Mouse (Mus musculus): ENCODE data around the gene Elovl4. TPM values are rescaled to one million over a fixed set of nuclear protein-coding genes. Genes with fewer than 3 reads are reported as not detected.

Elovl4 gene
- polyA plus RNA-seq, 1 experiment from 2014 or later: 53.7 TPM

- Histone ChIP-seq H3K9me3 (no peaks in the 10 kb centered on the region), H3K27ac (no peak overlapping the region), H3K9ac (no peak overlapping the region), H3K4me3 (no peak overlapping the region), H3K27me3 (replicated peaks) (no peaks in the 10 kb centered on the region), H3K4me1 (peaks cover 15% of the 10 kb centered on the region), H3K36me3 (no peaks in the 10 kb centered on the region), H3K4me2 (replicated peaks) (peak overlapping the region; percentile 82)
- 65% methylated on average over 13 of the region's 13 CpGs for whole genome bisulfite sequencing
- no peak for ATAC-seq (ENCODE audit: low FRiP score, low read depth)
Measured at GRCm38 (mm10) chr9:83804341-83804740, 1.7 kb downstream of the Elovl4 start.

- Histone ChIP-seq H3K9ac (no peak overlapping the region), H3K9me3 (no peaks in the 10 kb centered on the region), H3K27me3 (replicated peaks) (no peaks in the 10 kb centered on the region), H3K36me3 (no peaks in the 10 kb centered on the region), H3K4me2 (replicated peaks) (no peak overlapping the region), H3K4me1 (no peaks in the 10 kb centered on the region), H3K27ac (no peak overlapping the region), H3K4me3 (no peak overlapping the region)
- WGBS: 88% methylated on average over 8 of the region's 8 CpGs
- no peak for ATAC-seq (ENCODE audit: low FRiP score, low read depth)
Measured at GRCm38 (mm10) chr9:83797898-83798297, 8.2 kb downstream of the Elovl4 start.

- no peaks in the 10 kb centered on the region for H3K36me3 ChIP-seq
- H3K4me2 ChIP-seq (replicated peaks): no peak overlapping the region
- H3K9me3 ChIP-seq: no peaks in the 10 kb centered on the region
- H3K4me3 ChIP-seq: no peak overlapping the region
- H3K9ac ChIP-seq: no peak overlapping the region
- 87% methylated on average over 7 of the region's 7 CpGs for WGBS
- no peaks in the 10 kb centered on the region for H3K4me1 ChIP-seq
- H3K27me3 ChIP-seq (replicated peaks): no peaks in the 10 kb centered on the region
- H3K27ac ChIP-seq: no peak overlapping the region
- no peak for ATAC-seq (ENCODE audit: low FRiP score, low read depth)
Measured at GRCm38 (mm10) chr9:83796875-83797274, 9.2 kb downstream of the Elovl4 start.

GRCm38 (mm10) chr9:83789326-83789725, 16.8 kb downstream of the Elovl4 start:
- H3K36me3 ChIP-seq: peaks cover 14% of the 10 kb centered on the region
- no peak for ATAC-seq (ENCODE audit: low FRiP score, low read depth)
- no peak overlapping the region for H3K4me3 ChIP-seq
- H3K4me1 ChIP-seq: no peaks in the 10 kb centered on the region
- no peak overlapping the region for H3K9ac ChIP-seq
- 94% methylated on average over 6 of the region's 6 CpGs for WGBS
- H3K4me2 ChIP-seq (replicated peaks): no peak overlapping the region
- no peaks in the 10 kb centered on the region for H3K27me3 ChIP-seq (replicated peaks)
- H3K27ac ChIP-seq: no peak overlapping the region
- H3K9me3 ChIP-seq: no peaks in the 10 kb centered on the region

GRCm38 (mm10) chr9:83785501-83785900, 20.6 kb downstream of the Elovl4 start:
- Histone ChIP-seq H3K4me1 (no peaks in the 10 kb centered on the region), H3K27me3 (replicated peaks) (no peaks in the 10 kb centered on the region), H3K9me3 (no peaks in the 10 kb centered on the region), H3K9ac (no peak overlapping the region), H3K4me2 (replicated peaks) (no peak overlapping the region), H3K27ac (no peak overlapping the region), H3K36me3 (peaks cover 27% of the 10 kb centered on the region), H3K4me3 (no peak overlapping the region)
- no peak for ATAC-seq (ENCODE audit: low FRiP score, low read depth)
- WGBS: 79% methylated on average over 1 of the region's 1 CpGs

GRCm38 (mm10) chr9:83778317-83778960, 27.6 kb downstream of the Elovl4 start:
- no peaks in the 10 kb centered on the region for H3K27me3 ChIP-seq (replicated peaks)
- WGBS: 87% methylated on average over 9 of the region's 9 CpGs
- H3K4me1 ChIP-seq: no peaks in the 10 kb centered on the region
- no peak overlapping the region for H3K9ac ChIP-seq
- ATAC-seq (ENCODE audit: low FRiP score, low read depth): no peak
- H3K9me3 ChIP-seq: no peaks in the 10 kb centered on the region
- H3K4me2 ChIP-seq (replicated peaks): no peak overlapping the region
- peaks cover 18% of the 10 kb centered on the region for H3K36me3 ChIP-seq
- no peak overlapping the region for H3K27ac ChIP-seq
- H3K4me3 ChIP-seq: no peak overlapping the region

- Histone ChIP-seq H3K9ac (no peak overlapping the region), H3K4me2 (replicated peaks) (no peak overlapping the region), H3K9me3 (no peaks in the 10 kb centered on the region), H3K4me1 (no peaks in the 10 kb centered on the region), H3K4me3 (no peak overlapping the region), H3K27ac (no peak overlapping the region), H3K36me3 (no peaks in the 10 kb centered on the region), H3K27me3 (replicated peaks) (no peaks in the 10 kb centered on the region)
- WGBS: 88% methylated on average over 4 of the region's 4 CpGs
- no peak for ATAC-seq (ENCODE audit: low FRiP score, low read depth)
Measured at GRCm38 (mm10) chr9:83761318-83761717, 44.8 kb downstream of the Elovl4 start.

- ATAC-seq (ENCODE audit: low FRiP score, low read depth): no peak
- H3K9me3 ChIP-seq: no peaks in the 10 kb centered on the region
Measured at GRCm38 (mm10) chr9:83731877-83732276, 74.2 kb downstream of the Elovl4 start.

GRCm38 (mm10) chr9:83730836-83731235, 75.2 kb downstream of the Elovl4 start:
- H3K4me2 ChIP-seq (replicated peaks): no peak overlapping the region
- H3K4me1 ChIP-seq: no peaks in the 10 kb centered on the region
- H3K4me3 ChIP-seq: no peak overlapping the region
- no peak overlapping the region for H3K27ac ChIP-seq
- H3K9me3 ChIP-seq: no peaks in the 10 kb centered on the region
- no peak overlapping the region for H3K9ac ChIP-seq
- H3K27me3 ChIP-seq (replicated peaks): no peaks in the 10 kb centered on the region
- WGBS: 68% methylated on average over 7 of the region's 7 CpGs
- no peak for ATAC-seq (ENCODE audit: low FRiP score, low read depth)
- no peaks in the 10 kb centered on the region for H3K36me3 ChIP-seq

More at GRCm38 (mm10) chr9:83731877-83732276, 74.2 kb downstream of the Elovl4 start:
- Histone ChIP-seq H3K27me3 (replicated peaks) (no peaks in the 10 kb centered on the region), H3K27ac (no peak overlapping the region), H3K4me3 (no peak overlapping the region), H3K4me2 (replicated peaks) (no peak overlapping the region), H3K9ac (no peak overlapping the region), H3K36me3 (no peaks in the 10 kb centered on the region), H3K4me1 (no peaks in the 10 kb centered on the region)
- WGBS: 84% methylated on average over 2 of the region's 2 CpGs

Other genes starting within 250 kb of the Elovl4 start
- 22.3 and 25.0 TPM in 2 replicates for gene Ttk, start 28.4 kb upstream of the Elovl4 start, polyA plus RNA-seq (2016; fragmentation: Nextera tagmentation; extraction: Ambion mirVana)
- gene Bckdhb, start 118.9 kb upstream of the Elovl4 start, polyA plus RNA-seq (2016; fragmentation: Nextera tagmentation; extraction: Ambion mirVana): 35.0 and 38.2 TPM in 2 replicates